Mouse (Mus musculus) T-helper 2 cell (primary cell): Measurements from ENCODE around the gene Pi4ka.

Source experiments
- in situ Hi-C: fragments of 300-600 bp; cut with MboI, MseI; formaldehyde crosslinking; loops from one replicate; pipeline ENCODE4 v1.15.1; 2025; ENCODE audit warnings: high pct_unique_total_duplicates

Gene Pi4ka

DNA sequence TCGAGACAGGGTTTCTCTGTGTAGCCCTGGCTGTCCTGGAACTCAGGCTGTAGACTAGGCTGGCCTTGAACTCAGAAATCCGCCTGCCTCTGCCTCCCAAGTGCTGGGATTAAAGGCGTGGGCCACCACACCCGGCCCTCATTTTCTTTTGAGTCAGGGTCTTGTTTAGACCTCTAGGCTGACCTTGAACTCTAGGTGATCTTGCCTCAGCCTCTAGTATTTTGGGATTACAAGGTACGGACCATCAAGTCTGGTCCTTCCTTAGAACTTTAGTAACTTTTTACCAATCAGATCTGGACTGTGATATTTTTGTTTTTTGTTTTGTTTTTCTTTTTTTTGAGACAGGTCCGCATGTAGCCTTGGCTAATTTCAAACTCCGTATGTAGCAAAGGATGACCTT is 130.4 kb downstream of the Pi4ka start, which contains the start of gene Tmem191c:
Gene Tmem191c (plus strand): TSS at position 357 of the 400 bp plus-strand sequence.
- in situ Hi-C loops: no loop called here

- in situ Hi-C loops: loop anchor here (5.0 kb wide), 1 partner anchor 65 kb away; the partner anchor contains the start of gene Rimbp3
Measured at GRCm38 (mm10) chr16:17271856-17272255, 134.3 kb downstream of the Pi4ka start.

- in situ Hi-C loops: loop anchor here (5.0 kb wide), 1 partner anchor 64 kb away; the partner anchor contains the start of gene Rimbp3
Measured at GRCm38 (mm10) chr16:17271124-17271523, 135.0 kb downstream of the Pi4ka start.

DNA sequence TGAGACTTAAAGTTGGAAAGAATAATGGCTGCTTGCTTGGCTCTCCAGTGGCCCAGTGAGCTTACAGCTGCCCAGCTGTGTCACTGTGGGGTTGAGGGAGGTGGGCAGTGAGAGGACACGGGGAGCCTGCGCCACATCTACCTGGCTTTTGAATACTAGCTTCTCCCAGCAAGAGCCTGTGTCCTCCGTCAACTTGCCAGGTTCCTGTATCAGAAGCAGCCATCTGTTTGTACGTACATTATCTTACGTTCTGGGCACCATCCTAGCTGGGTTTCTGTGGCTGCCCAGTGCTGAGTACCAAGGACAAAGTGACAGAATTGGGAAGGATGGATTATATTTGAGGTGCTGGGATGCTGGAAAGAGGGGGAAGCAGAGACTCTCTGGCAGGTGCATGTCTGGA is 136.2 kb downstream of the Pi4ka start:
- in situ Hi-C loops: loop anchor here (5.0 to 10.0 kb wide), 2 partner anchors 63 to 1395 kb away; partner anchors contain the start of gene Rimbp3

GRCm38 (mm10) chr16:17267937-17268336 is 138.2 kb downstream of the Pi4ka start:
- in situ Hi-C loops: loop anchor here (10.0 kb wide), 1 partner anchor 1393 kb away; no protein-coding TSS in a partner anchor

- in situ Hi-C loops: loop anchor here (10.0 kb wide), 1 partner anchor 1391 kb away; no protein-coding TSS in a partner anchor
Measured at GRCm38 (mm10) chr16:17266113-17266512, 140.0 kb downstream of the Pi4ka start.

GRCm38 (mm10) chr16:17261341-17261740 is 144.8 kb downstream of the Pi4ka start:
- in situ Hi-C loops: loop anchor here (10.0 kb wide), 1 partner anchor 1387 kb away; no protein-coding TSS in a partner anchor

DNA sequence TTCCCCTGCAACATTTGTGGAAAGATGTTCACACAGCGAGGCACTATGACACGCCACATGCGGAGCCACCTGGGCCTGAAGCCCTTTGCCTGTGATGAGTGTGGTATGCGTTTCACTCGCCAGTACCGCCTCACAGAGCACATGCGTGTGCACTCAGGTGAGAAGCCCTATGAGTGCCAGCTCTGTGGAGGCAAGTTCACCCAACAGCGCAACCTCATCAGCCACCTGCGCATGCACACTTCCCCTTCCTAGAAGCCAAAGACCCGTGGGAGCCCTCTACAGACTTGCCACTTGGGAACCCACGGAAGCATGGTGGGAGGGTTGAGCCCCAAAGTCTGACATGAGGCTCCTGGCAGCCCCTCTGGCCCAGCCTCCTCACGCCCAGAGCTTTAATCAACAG is 147.2 kb downstream of the Pi4ka start:
- in situ Hi-C loops: no loop called here

GRCm38 (mm10) chr16:17257359-17257821 is 148.7 kb downstream of the Pi4ka start:
- in situ Hi-C loops: no loop called here

GRCm38 (mm10) chr16:17255270-17255669 is 150.8 kb downstream of the Pi4ka start:
- in situ Hi-C loops: no loop called here

GRCm38 (mm10) chr16:17254005-17254597 is 152.0 kb downstream of the Pi4ka start:
- in situ Hi-C loops: no loop called here

DNA sequence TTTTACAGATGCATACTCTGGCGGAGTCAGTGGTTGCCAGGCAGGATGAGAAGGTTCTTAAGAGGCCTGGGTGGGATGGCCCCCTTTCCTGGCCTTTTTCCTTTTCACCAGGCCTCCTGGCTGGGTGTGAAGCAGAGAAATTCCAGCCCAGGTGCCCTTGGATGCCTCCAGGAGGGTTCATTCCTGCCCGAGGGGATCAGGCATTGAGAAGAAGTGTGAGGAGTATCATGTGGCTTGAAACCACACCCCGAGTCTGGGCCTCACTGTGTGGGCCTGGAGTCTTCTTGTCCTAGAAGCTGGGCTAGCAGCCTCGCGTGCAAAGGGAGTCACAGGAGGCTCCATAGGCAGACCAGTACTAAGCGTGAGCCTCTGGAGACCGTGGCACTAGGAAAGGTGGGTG is 153.3 kb downstream of the Pi4ka start:
- in situ Hi-C loops: no loop called here

- in situ Hi-C loops: no loop called here
Measured at GRCm38 (mm10) chr16:17252086-17252726, 153.9 kb downstream of the Pi4ka start.

DNA sequence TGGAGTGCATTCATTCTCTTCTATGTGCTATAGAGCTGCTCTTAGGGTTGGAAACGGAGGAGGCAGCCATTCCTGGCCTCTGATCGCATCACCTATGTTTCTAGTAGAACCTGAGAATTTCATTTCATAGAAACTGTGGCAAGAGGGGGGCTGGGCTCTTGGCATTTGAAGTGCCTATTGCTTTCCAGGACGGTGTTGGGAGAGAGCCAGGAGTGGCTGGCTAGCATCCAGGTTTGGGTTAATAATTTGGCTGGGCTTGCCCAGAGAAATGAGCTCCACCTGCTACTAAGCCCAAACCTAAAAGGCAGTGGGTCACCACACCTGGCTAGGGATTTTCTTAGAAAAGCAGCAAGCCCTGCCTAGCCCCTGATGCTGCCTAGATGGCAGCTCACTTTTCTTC is 154.6 kb downstream of the Pi4ka start:
- in situ Hi-C loops: no loop called here

GRCm38 (mm10) chr16:17249135-17249534 is 157.0 kb downstream of the Pi4ka start:
- in situ Hi-C loops: no loop called here

GRCm38 (mm10) chr16:17247727-17248126 is 158.4 kb downstream of the Pi4ka start:
- in situ Hi-C loops: no loop called here

DNA sequence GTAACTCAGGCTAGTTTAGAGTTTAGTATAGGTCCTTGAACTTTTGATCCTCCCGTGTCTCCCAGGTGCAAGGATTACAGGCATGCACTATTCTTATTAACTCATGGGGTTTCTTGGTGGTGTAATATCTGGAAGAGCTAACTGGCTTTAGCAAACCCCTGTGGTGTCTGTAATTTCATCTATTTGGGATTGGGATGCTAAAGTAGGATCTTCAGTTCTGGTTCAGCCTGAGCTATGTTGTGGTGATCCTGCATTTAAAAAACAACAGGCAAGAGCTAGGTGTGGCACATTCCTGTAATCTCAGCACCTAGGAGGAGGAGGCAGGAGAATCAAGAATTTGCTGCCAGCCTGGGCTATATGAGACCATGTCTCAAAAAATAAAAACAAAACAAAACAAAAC is 161.1 kb downstream of the Pi4ka start:
- in situ Hi-C loops: no loop called here

DNA sequence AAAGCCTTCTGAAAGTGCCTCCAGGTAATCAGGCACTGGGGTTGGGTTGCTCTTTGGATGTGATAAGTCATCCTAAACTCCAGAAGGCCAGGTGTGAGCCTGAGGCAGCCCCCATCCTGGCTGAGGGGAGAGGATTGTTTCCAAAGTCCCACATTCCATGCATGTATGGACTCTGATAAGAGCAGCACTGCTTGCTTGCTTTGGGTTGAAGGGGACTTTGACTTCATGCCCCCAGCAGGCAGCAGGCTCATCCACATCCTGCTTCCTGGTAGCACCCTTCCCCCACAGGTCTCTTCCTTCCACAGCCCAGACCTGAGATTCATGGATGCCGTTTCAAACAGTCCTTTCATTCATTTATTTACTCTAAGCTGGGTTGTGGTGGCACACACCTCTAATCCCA is 162.4 kb downstream of the Pi4ka start:
- in situ Hi-C loops: no loop called here

GRCm38 (mm10) chr16:17239409-17239808 is 166.7 kb downstream of the Pi4ka start:
- in situ Hi-C loops: no loop called here

DNA sequence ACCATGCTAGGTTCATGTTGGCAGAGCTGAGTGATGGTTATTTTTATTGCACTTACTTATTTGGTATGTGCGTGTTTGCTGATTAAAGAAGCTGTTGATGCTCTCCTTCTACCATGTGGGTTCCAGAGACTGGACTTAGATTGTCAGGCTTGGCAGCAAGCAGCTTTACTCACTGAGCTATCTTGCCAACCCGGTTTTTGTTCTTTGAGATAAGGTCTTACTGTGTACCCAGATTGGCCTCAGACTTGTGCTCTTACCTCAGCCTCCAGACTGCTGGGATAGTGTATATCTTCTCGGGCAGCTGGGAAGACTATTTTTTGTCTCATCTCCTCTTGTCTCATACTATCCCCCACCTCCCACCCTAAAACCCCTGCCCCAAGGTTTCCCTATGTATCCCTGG is 168.5 kb downstream of the Pi4ka start:
- in situ Hi-C loops: no loop called here

- in situ Hi-C loops: no loop called here
Measured at GRCm38 (mm10) chr16:17234916-17235665, 171.0 kb downstream of the Pi4ka start.

- in situ Hi-C loops: no loop called here
Measured at GRCm38 (mm10) chr16:17234499-17234895, 171.6 kb downstream of the Pi4ka start.
